ENCODE assay signal across 10 mouse cellular contexts in the genomic region with DNA sequence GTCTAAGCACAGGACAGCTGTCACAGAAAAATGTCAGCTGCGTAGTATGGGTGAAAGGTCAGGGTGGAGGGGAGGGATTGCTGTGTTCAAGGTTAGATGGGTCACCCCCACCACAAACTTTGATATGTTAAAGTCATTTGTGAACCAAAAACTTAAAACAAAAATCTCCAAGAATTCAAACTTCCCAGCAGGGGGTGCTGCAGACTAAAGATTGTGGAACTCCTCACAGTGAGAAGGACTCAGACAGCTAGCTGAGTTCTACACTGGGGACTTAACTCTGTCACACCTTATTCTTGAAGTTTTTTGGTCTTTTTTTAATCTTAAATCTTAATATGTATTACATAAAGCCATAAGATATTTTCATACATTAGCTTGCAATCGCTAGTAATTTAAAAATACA. TPM values are rescaled to one million over a fixed set of nuclear protein-coding genes. Genes with fewer than 3 reads are reported as not detected.
DNase-seq lines count a peak whose midpoint lies in the region; ATAC-seq and TF ChIP-seq lines count a peak whose summit lies in the region.
"Had no signal": no experiment of that assay in that cellular context is flagged by ENCODE, and none has a peak within 500 bp of the region (broad histone marks: within the 10 kb centered on the region; RNA-seq: fewer than 3 reads in every experiment).

No protein-coding gene starts in this region.

- CTCF ChIA-PET in Patski (lab: Charles Lee) = interaction anchor here (1.0 to 1.3 kb wide), 4 partner anchors 9 to 275 kb away, joined by 3 to 5 read pairs (median 3); no protein-coding TSS in a partner anchor

- peak; percentile 23 for DNase-seq in adrenal gland, adult 2 months
- DNase-seq in adrenal gland, adult 8-10 months = no peak
- DNase-seq in kidney, adult 8-10 months = peak; percentile 19 to 55
- DNase-seq in Patski (ENCODE audit: low read depth, low spot score) = no peak
- DNase-seq in kidney, postnatal 4 days = peak; percentile 55 to 61
- peak; percentile 85 for DNase-seq in splenic B cell, adult 2 months (ENCODE audit: low read depth, low spot score)

- H3K9me3 ChIP-seq in kidney, embryonic 14.5 days (ENCODE audit: control insufficient read depth, low read length) = no peaks in the 10 kb centered on the region
- no peaks in the 10 kb centered on the region for H3K9me3 ChIP-seq in midbrain, embryonic 16.5 days (replicated peaks; ENCODE audit: control insufficient read depth, low read length, poor library complexity, severe bottlenecking)
- H3K9me3 ChIP-seq: embryonic facial prominence, embryonic 15.5 days; neural tube, embryonic 13.5 days had no signal

- WGBS in kidney, embryonic 14.5 days = 83% methylated on average over 2 of the region's 2 CpGs
- 91% methylated on average over 2 of the region's 2 CpGs for WGBS in midbrain, embryonic 16.5 days

- peak; percentile 58 for TF ChIP-seq CTCF in Patski (IDR thresholded peaks at IDR 0.05)

- H3K27me3 ChIP-seq in kidney, embryonic 14.5 days (ENCODE audit: control insufficient read depth, insufficient read depth, low read length) = no peaks in the 10 kb centered on the region
- no peaks in the 10 kb centered on the region for H3K27me3 ChIP-seq in Patski
- H3K27me3 ChIP-seq in splenic B cell, adult 2 months (ENCODE audit: control insufficient read depth, insufficient read depth, low read length, poor library complexity, severe bottlenecking) = no peaks in the 10 kb centered on the region
- no peaks in the 10 kb centered on the region for H3K27me3 ChIP-seq in midbrain, embryonic 16.5 days (ENCODE audit: control insufficient read depth, insufficient read depth, low read depth, low read length)
- H3K27me3 ChIP-seq: embryonic facial prominence, embryonic 15.5 days; neural tube, embryonic 13.5 days had no signal

- H3K36me3 ChIP-seq in kidney, embryonic 14.5 days (ENCODE audit: control insufficient read depth, insufficient read depth, low read length) = peaks cover 38% of the 10 kb centered on the region; the same call in 1 of the 2 replicates
- H3K36me3 ChIP-seq in splenic B cell, adult 2 months (ENCODE audit: control insufficient read depth, insufficient read depth, low read length, poor library complexity, severe bottlenecking) = 0 out of 2 replicates have a peak, but pooled peaks cover 4% of the 10 kb centered on the region
- peaks cover 14% of the 10 kb centered on the region for H3K36me3 ChIP-seq in midbrain, embryonic 16.5 days (ENCODE audit: control insufficient read depth, insufficient read depth, low read length)

- H3K4me3 ChIP-seq in kidney, embryonic 14.5 days (ENCODE audit: low read length) = no peak overlapping the region
- no peak overlapping the region for H3K4me3 ChIP-seq in midbrain, embryonic 16.5 days (ENCODE audit: low read depth, low read length)
- H3K4me3 ChIP-seq: embryonic facial prominence, embryonic 15.5 days; neural tube, embryonic 13.5 days had no signal

- H3K4me2 ChIP-seq in kidney, embryonic 14.5 days (replicated peaks; ENCODE audit: low read depth, low read length) = no peak overlapping the region
- H3K4me2 ChIP-seq in midbrain, embryonic 16.5 days (ENCODE audit: low read length) = no peak overlapping the region
- H3K4me2 ChIP-seq: embryonic facial prominence, embryonic 15.5 days; neural tube, embryonic 13.5 days had no signal

- in situ Hi-C loops in Patski (cut with MboI; ENCODE audit: low pct_unique_long_range_greater_than_20kb) = loop anchor here (25.0 kb wide), 1 partner anchor 814 kb away; no protein-coding TSS in a partner anchor

- peaks cover 3% of the 10 kb centered on the region; the same call in 1 of the 2 replicates for H3K4me1 ChIP-seq in kidney, embryonic 14.5 days (ENCODE audit: control insufficient read depth, insufficient read depth, low read length)
- no peaks in the 10 kb centered on the region for H3K4me1 ChIP-seq in midbrain, embryonic 16.5 days (ENCODE audit: control insufficient read depth, insufficient read depth, low read length)
- H3K4me1 ChIP-seq: embryonic facial prominence, embryonic 15.5 days had no signal

- H3K9ac ChIP-seq in kidney, embryonic 14.5 days (ENCODE audit: low read depth, low read length) = no peak overlapping the region
- no peak overlapping the region for H3K9ac ChIP-seq in midbrain, embryonic 16.5 days (ENCODE audit: low read depth, low read length)
- H3K9ac ChIP-seq: embryonic facial prominence, embryonic 15.5 days; neural tube, embryonic 13.5 days had no signal

- POLR2A ChIA-PET in Patski (lab: Charles Lee) = no interaction called here

- H3K27ac ChIP-seq in kidney, embryonic 14.5 days (ENCODE audit: low read depth, low read length) = no peak overlapping the region
- H3K27ac ChIP-seq in midbrain, embryonic 16.5 days (ENCODE audit: low read length) = no peak overlapping the region
- H3K27ac ChIP-seq: embryonic facial prominence, embryonic 15.5 days; neural tube, embryonic 13.5 days had no signal

- no peak for ATAC-seq in kidney, embryonic 14.5 days (ENCODE audit: low FRiP score, low TSS enrichment)
- no peak for ATAC-seq in Patski
- ATAC-seq in midbrain, embryonic 16.5 days = no peak

RNA-seq across cellular contexts. Expression of a gene that starts 31.7 kb away (rescaled TPM):
- 10 to 100 TPM; 19.2 to 22.4 TPM for total RNA-seq in adrenal gland, adult 2 months (2021)
- polyA plus RNA-seq in adrenal gland, adult 2 months (2012; rRNA removed) = 13.2 and 14.2 TPM in 2 replicates
- 10 to 100 TPM; 16.5 to 27.6 (median 19.4) TPM for total RNA-seq in adrenal gland, adult 8-10 months (2022)
- 12.1 and 23.8 TPM in 2 replicates for polyA plus RNA-seq in kidney, embryonic 14.5 days (2014; fragmentation: Nextera tagmentation; extraction: Ambion mirVana)
- polyA plus RNA-seq in Patski (2021) = 13.6 TPM
- 26.1 and 26.3 TPM in 2 replicates for polyA plus RNA-seq in midbrain, embryonic 16.5 days (2015; fragmentation: Nextera tagmentation; extraction: Ambion mirVana)

Comparison
In these comparisons a context has a peak if more than half of its experiments do, and no peak if none do; other contexts are left out.
1. DNase-seq: peak in adrenal gland, adult 2 months (single experiment), kidney, adult 8-10 months (2 of 2), kidney, postnatal 4 days (2 of 2) and splenic B cell, adult 2 months (single experiment); none in adrenal gland, adult 8-10 months (single experiment) and Patski (single experiment).